Mouse (Mus musculus) kidney, embryonic 15.5 days (tissue): Measurements from ENCODE around the gene Prcp. TPM values are rescaled to one million over a fixed set of nuclear protein-coding genes. Genes with fewer than 3 reads are reported as not detected.
"Not testable (repeated sequence)": the region's sequence is repeated elsewhere in the genome, so short reads cannot be mapped to it uniquely, and the experiment has no call there.

ENCODE experiments used
- ATAC-seq: fragments of 200-750 bp; cut with Nextera tagmentation; replicated peaks from 2 replicates; pipeline ENCODE4 v1.8.0; 2017; ENCODE audit warnings: moderate TSS enrichment; ENCODE audit not compliant: low FRiP score
- H3K27ac ChIP-seq: fragments of 300-500 bp; sonication (generic); 2 replicates; pipeline ENCODE4 v1.5.1; 2015; ENCODE audit warnings: mild to moderate bottlenecking, inconsistent platforms
- H3K27me3 ChIP-seq: fragments of 300-500 bp; sonication (generic); 2 replicates; pipeline ENCODE4 v1.6.1; 2015; ENCODE audit warnings: inconsistent platforms
- H3K36me3 ChIP-seq: fragments of 300-500 bp; sonication (generic); 2 replicates; pipeline ENCODE4 v1.6.1; 2015; ENCODE audit warnings: inconsistent platforms
- H3K4me1 ChIP-seq: fragments of 300-500 bp; sonication (generic); 2 replicates; pipeline ENCODE4 v1.6.1; 2015; ENCODE audit warnings: inconsistent platforms
- H3K4me2 ChIP-seq: fragments of 300-500 bp; sonication (generic); 2 replicates; pipeline ENCODE4 v1.6.1; 2015; ENCODE audit warnings: moderate library complexity, mild to moderate bottlenecking, inconsistent platforms
- H3K4me3 ChIP-seq: fragments of 300-500 bp; sonication (generic); replicated peaks from 2 replicates; pipeline ENCODE4 v1.5.1; 2015; ENCODE audit warnings: mild to moderate bottlenecking, inconsistent platforms
- H3K9ac ChIP-seq: fragments of 300-500 bp; sonication (generic); 2 replicates; pipeline ENCODE4 v1.6.1; 2015; ENCODE audit warnings: mild to moderate bottlenecking, inconsistent platforms
- H3K9me3 ChIP-seq: fragments of 300-500 bp; sonication (generic); replicated peaks from 2 replicates; pipeline ENCODE4 v1.6.1; 2016; ENCODE audit warnings: inconsistent platforms
- WGBS: fragments of 180-500 bp; shearing (Covaris S2); methylation state at CpG from one replicate; pipeline ENCODE4 v1.1.7; 2015; ENCODE audit warnings: mixed read lengths; 5-methylcytosine and 5-hydroxymethylcytosine counted together
- polyA plus RNA-seq: library from polyadenylated mRNA; unstranded; fragments of >200 nt; fragmentation: Nextera tagmentation; extraction: Ambion mirVana; gene quantifications from 2 replicates; pipeline ENCODE4 v1.2.1, GENCODE M21; 2015

The Prcp gene
- polyA plus RNA-seq, 1 experiment from 2014 or later: 22.7 TPM

GRCm38 (mm10) chr7:92952210-92952609, 77.9 kb downstream of the Prcp start:
- Histone ChIP-seq H3K9me3 (no peaks in the 10 kb centered on the region), H3K4me2 (no peak overlapping the region), H3K27ac (no peak overlapping the region), H3K4me1 (peaks cover 7% of the 10 kb centered on the region; the same call in 1 of the 2 replicates), H3K36me3 (no peaks in the 10 kb centered on the region), H3K9ac (no peak overlapping the region), H3K27me3 (no peaks in the 10 kb centered on the region), H3K4me3 (no peak overlapping the region)
- no peak; the same call in 1 of the 2 replicates for ATAC-seq
- 39% methylated on average over 2 of the region's 2 CpGs for WGBS

GRCm38 (mm10) chr7:92959758-92960157, 85.5 kb downstream of the Prcp start:
- Histone ChIP-seq H3K36me3 (no peaks in the 10 kb centered on the region), H3K4me3 (no peak overlapping the region), H3K4me1 (no peaks in the 10 kb centered on the region), H3K9me3 (no peaks in the 10 kb centered on the region), H3K4me2 (no peak overlapping the region), H3K27me3 (no peaks in the 10 kb centered on the region), H3K27ac (no peak overlapping the region), H3K9ac (no peak overlapping the region)
- WGBS: 44% methylated on average over 3 of the region's 3 CpGs
- no peak for ATAC-seq

GRCm38 (mm10) chr7:92961876-92962275, 87.6 kb downstream of the Prcp start:
- Histone ChIP-seq H3K27me3 (no peaks in the 10 kb centered on the region), H3K4me2 (no peak overlapping the region), H3K36me3 (no peaks in the 10 kb centered on the region), H3K9me3 (no peaks in the 10 kb centered on the region), H3K9ac (no peak overlapping the region), H3K4me1 (no peaks in the 10 kb centered on the region), H3K4me3 (no peak overlapping the region), H3K27ac (no peak overlapping the region)
- 50% methylated on average over 1 of the region's 1 CpGs for WGBS
- no peak for ATAC-seq

- H3K36me3 ChIP-seq: no peaks in the 10 kb centered on the region
- 75% methylated on average over 3 of the region's 3 CpGs for WGBS
- H3K27ac ChIP-seq: no peak overlapping the region
- H3K4me3 ChIP-seq: no peak overlapping the region
- H3K9me3 ChIP-seq: no peaks in the 10 kb centered on the region
- peak; percentile 66; the same call in 1 of the 2 replicates for ATAC-seq
- no peak overlapping the region for H3K4me2 ChIP-seq
- no peak overlapping the region for H3K9ac ChIP-seq
- H3K27me3 ChIP-seq: peaks cover 4% of the 10 kb centered on the region; the same call in 1 of the 2 replicates
- H3K4me1 ChIP-seq: no peaks in the 10 kb centered on the region
Measured at GRCm38 (mm10) chr7:92964754-92965501, 90.7 kb downstream of the Prcp start.

- H3K27me3 ChIP-seq: peaks cover 4% of the 10 kb centered on the region; the same call in 1 of the 2 replicates
- H3K4me3 ChIP-seq: no peak overlapping the region
- 69% methylated on average over 10 of the region's 10 CpGs for WGBS
- H3K9ac ChIP-seq: no peak overlapping the region
- no peak overlapping the region for H3K4me2 ChIP-seq
- no peaks in the 10 kb centered on the region for H3K36me3 ChIP-seq
- 0 out of 2 replicates have a peak, but pooled peaks have one; percentile 36 for ATAC-seq
- no peaks in the 10 kb centered on the region for H3K4me1 ChIP-seq
- no peaks in the 10 kb centered on the region for H3K9me3 ChIP-seq
- no peak overlapping the region for H3K27ac ChIP-seq
Measured at GRCm38 (mm10) chr7:92967381-92968127, 93.3 kb downstream of the Prcp start.

GRCm38 (mm10) chr7:92977429-92977828, 103.2 kb downstream of the Prcp start:
- H3K9me3 ChIP-seq: no peaks in the 10 kb centered on the region
- ATAC-seq: no peak
- H3K4me3 ChIP-seq: no peak overlapping the region
- H3K27ac ChIP-seq: no peak overlapping the region
- no peak overlapping the region for H3K9ac ChIP-seq
- H3K36me3 ChIP-seq: no peaks in the 10 kb centered on the region
- H3K27me3 ChIP-seq: no peaks in the 10 kb centered on the region
- H3K4me1 ChIP-seq: no peaks in the 10 kb centered on the region
- H3K4me2 ChIP-seq: no peak overlapping the region
- 87% methylated on average over 3 of the region's 3 CpGs for WGBS

- 67% methylated on average over 4 of the region's 4 CpGs for WGBS
- no peak overlapping the region for H3K9ac ChIP-seq
- no peaks in the 10 kb centered on the region for H3K27me3 ChIP-seq
- H3K4me3 ChIP-seq: no peak overlapping the region
- no peak overlapping the region for H3K4me2 ChIP-seq
- no peaks in the 10 kb centered on the region for H3K4me1 ChIP-seq
- no peaks in the 10 kb centered on the region for H3K36me3 ChIP-seq
- no peak for ATAC-seq
- H3K27ac ChIP-seq: no peak overlapping the region
- H3K9me3 ChIP-seq: no peaks in the 10 kb centered on the region
Measured at GRCm38 (mm10) chr7:92978225-92978624, 104.0 kb downstream of the Prcp start.

- H3K27me3 ChIP-seq, H3K9ac ChIP-seq, H3K36me3 ChIP-seq, H3K4me2 ChIP-seq, H3K4me1 ChIP-seq, H3K4me3 ChIP-seq, H3K9me3 ChIP-seq, ATAC-seq, H3K27ac ChIP-seq: not testable (repeated sequence)
- 44% methylated on average over 7 of the region's 7 CpGs for WGBS
Measured at GRCm38 (mm10) chr7:92978720-92979119, 104.5 kb downstream of the Prcp start.

GRCm38 (mm10) chr7:92980741-92981140, 106.5 kb downstream of the Prcp start:
- ATAC-seq: no peak
- WGBS: 48% methylated on average over 2 of the region's 2 CpGs
- no peaks in the 10 kb centered on the region for H3K27me3 ChIP-seq
- H3K9ac ChIP-seq: no peak overlapping the region
- H3K4me2 ChIP-seq: no peak overlapping the region
- H3K9me3 ChIP-seq: no peaks in the 10 kb centered on the region
- H3K27ac ChIP-seq: no peak overlapping the region
- no peak overlapping the region for H3K4me3 ChIP-seq
- H3K4me1 ChIP-seq: no peaks in the 10 kb centered on the region
- H3K36me3 ChIP-seq: no peaks in the 10 kb centered on the region

GRCm38 (mm10) chr7:92981864-92982263, 107.6 kb downstream of the Prcp start:
- Histone ChIP-seq H3K4me3 (no peak overlapping the region), H3K9ac (no peak overlapping the region), H3K4me1 (no peaks in the 10 kb centered on the region), H3K27me3 (no peaks in the 10 kb centered on the region), H3K36me3 (no peaks in the 10 kb centered on the region), H3K27ac (no peak overlapping the region), H3K4me2 (no peak overlapping the region), H3K9me3 (no peaks in the 10 kb centered on the region)
- 68% methylated on average over 2 of the region's 2 CpGs for WGBS
- ATAC-seq: no peak
